Mouse (Mus musculus): ENCODE results near the gene Plekha6.

The Plekha6 gene

GRCm38 (mm10) chr1:133240881-133241280 is 76.9 kb downstream of the Plekha6 start:
- no peak for DNase-seq (ENCODE audit: low read depth, low spot score)

DNA sequence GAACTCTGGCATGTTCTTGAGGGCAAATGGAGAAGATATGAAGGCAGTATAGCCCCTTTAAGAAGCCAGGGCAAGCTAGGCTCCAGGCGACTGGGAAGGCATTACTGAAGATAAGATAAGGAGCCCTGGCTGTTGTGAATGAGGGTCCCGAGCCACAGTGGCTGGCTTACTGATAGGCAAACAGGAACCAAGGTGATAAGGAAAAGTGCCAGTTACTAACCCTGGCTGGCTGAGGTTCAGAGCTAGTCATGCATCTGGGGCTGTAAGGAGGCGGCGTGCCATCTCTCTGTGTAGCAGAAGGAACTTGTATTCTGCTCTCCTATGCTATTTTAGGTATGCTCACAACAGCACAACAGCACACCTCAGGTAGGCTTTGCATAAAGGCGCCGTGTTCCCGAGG is 80.7 kb downstream of the Plekha6 start:
- no peak for DNase-seq (ENCODE audit: low read depth, low spot score)

GRCm38 (mm10) chr1:133245690-133246619 is 81.9 kb downstream of the Plekha6 start:
- DNase-seq (ENCODE audit: low read depth, low spot score): no peak

- no peak for DNase-seq (ENCODE audit: low read depth, low spot score)
Observed at GRCm38 (mm10) chr1:133247189-133247588, 83.2 kb downstream of the Plekha6 start.

DNA sequence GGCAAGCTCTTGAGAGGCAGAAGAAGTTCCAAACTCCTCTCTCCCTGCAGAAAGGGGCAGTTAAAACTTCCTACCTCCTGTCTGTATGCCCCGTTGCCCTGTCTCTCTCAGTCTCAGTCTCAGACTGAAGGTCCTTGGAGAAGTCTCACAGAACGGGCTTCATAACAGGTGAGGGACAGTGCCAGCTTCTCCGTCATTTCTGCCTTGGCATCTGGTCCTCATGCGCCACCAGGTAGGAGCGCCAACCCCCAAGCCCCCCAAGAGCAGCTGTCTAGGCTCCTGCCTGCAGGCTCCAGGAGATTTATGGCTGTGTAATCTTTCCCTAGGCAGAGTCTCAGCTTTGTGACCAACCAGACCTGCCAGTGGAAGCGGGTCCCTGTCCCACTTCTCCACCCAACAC is 86.8 kb downstream of the Plekha6 start:
- DNase-seq (ENCODE audit: low read depth, low spot score): no peak

GRCm38 (mm10) chr1:133251625-133252034 is 87.6 kb downstream of the Plekha6 start:
- DNase-seq (ENCODE audit: low read depth, low spot score): no peak

- DNase-seq (ENCODE audit: low read depth, low spot score): no peak
Observed at GRCm38 (mm10) chr1:133252251-133252650, 88.2 kb downstream of the Plekha6 start.

DNA sequence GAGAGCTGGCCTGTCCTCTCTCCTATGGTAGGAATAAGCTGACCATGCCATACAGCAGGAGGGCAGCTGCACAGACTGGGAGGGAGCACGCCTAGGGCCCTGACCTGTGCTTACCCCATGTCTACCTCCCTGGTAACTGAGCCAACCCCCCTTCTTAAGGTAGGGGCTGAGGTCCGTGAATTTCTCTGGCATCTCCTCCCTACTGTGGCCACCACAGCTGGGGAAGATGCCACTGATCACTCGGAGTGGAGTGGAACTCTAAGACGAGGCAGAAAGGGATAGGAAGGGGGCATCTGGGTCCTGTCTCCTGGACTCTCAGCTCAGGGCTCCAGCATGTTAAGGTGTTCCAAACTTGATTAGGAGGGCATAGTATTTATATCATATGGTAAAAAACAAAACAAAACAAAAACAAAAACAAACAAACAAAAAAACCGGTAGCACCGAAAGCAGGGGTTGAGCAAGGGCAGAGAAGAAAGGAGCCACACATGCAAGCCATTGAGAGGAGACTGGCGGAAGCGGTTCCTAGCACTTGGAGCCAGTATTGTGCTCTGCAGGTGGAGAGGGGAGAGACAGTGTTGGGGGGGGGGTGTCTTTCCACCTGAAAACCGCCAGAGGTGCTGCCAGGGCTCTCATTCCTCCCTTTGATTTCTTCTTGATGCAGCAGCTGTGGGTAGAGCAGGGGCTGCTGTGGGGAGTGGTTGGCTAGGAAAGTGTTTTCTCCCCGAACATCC is 89.0 kb downstream of the Plekha6 start:
- DNase-seq (ENCODE audit: low read depth, low spot score): no peak

DNA sequence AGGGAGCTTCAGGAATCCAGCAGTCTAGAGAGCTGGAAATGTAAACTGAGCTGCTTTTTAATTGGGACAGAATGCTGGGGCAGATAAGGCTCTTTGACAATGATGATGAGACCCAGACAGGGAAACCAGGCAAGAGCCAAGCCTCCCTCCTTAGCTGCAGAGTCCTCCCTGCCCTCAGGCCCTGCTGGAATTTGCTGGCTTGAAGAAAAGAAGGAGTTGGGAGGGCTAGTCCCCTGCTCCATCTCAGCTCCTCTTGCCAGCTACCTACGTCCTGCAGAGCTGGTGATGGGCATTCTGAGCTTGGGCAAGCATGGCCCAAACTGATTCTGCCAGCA is 89.5 kb downstream of the Plekha6 start:
- no peak for DNase-seq (ENCODE audit: low read depth, low spot score)

- no peak for DNase-seq (ENCODE audit: low read depth, low spot score)
Observed at GRCm38 (mm10) chr1:133254226-133254625, 90.2 kb downstream of the Plekha6 start.

GRCm38 (mm10) chr1:133254856-133255764 is 91.1 kb downstream of the Plekha6 start:
- no peak for DNase-seq (ENCODE audit: low read depth, low spot score)

- DNase-seq (ENCODE audit: low read depth, low spot score): no peak
Observed at GRCm38 (mm10) chr1:133255776-133256175, 91.8 kb downstream of the Plekha6 start.

DNA sequence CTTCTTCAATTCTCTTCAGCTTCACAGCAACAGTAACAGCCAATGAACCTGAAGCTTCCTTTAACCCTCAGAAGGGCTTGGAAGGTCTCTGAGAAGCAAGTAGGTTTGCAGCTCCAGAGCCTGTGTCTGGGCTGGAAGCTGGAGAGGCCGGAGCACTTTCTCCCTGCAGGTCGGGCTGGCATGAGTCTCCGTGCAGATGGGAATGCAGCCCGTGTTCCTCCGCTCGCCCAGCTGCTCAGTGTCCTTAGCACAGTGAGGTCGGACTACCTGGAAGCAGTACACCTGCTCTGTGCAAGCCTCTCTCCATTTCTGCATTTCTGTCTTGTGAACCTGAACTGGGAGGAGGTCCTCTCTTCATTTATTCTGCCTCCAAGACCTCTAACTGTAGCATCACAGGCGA is 92.3 kb downstream of the Plekha6 start:
- DNase-seq (ENCODE audit: low read depth, low spot score): no peak

GRCm38 (mm10) chr1:133258694-133259093 is 94.7 kb downstream of the Plekha6 start:
- DNase-seq (ENCODE audit: low read depth, low spot score): no peak

DNA sequence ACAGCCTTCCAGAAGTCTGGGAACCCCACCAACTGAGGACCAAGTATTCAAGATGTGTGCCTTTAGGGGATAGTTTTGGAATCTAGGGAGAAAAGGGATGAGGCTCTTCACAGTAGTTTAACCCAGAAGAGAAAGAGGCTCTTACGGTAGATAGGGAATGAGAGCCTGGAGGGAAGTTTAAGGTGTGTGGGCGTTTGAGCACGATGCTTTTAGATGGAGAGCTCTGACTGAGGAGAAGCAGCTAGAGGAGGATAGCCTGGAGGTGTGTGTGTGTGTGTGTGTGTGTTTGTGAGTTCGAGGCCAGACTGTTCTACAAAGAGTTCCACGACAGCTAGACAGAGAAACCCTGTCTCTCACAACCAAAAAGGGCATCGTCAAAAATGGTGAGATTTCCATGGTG is 98.6 kb downstream of the Plekha6 start:
- no peak for DNase-seq (ENCODE audit: low read depth, low spot score)

- no peak for DNase-seq (ENCODE audit: low read depth, low spot score)
Observed at GRCm38 (mm10) chr1:133263134-133263533, 99.1 kb downstream of the Plekha6 start.

GRCm38 (mm10) chr1:133264367-133264766 is 100.4 kb downstream of the Plekha6 start:
- no peak for DNase-seq (ENCODE audit: low read depth, low spot score)

DNA sequence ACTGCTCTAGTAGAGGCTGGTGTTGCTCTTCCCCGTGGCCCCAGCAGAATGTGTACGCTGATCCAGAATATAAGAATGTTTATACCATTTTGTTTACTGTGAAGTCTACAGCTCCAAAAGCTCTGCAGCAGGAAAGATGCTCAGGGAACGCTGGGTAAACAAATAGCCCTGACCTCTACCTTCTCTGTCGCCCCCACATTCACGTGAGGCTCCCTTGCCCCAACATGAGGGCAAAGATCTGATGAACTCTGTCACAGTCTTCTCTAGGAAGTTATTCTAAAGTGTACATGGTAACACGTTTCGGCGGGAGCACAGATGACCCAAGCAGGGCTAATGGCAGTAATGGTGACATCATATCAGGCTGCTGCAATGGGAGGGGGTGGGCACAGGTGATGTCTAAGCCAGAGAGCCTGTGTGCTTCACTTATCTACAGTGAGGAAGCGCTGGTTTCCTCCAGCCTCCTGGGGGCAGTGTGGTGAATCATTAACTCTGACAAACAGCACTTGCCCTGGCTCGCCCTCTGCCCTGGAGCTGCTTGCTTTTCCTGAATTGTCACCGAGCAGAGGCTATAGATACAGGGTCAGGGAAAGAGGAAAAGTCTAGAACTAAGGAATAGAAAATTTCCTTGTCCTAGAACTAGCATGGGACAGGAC is 101.2 kb downstream of the Plekha6 start:
- peak; percentile 35 for DNase-seq (ENCODE audit: low read depth, low spot score)

GRCm38 (mm10) chr1:133267094-133267493 is 103.1 kb downstream of the Plekha6 start:
- no peak for DNase-seq (ENCODE audit: low read depth, low spot score)

- no peak for DNase-seq (ENCODE audit: low read depth, low spot score)
Observed at GRCm38 (mm10) chr1:133267813-133268492, 103.9 kb downstream of the Plekha6 start.

GRCm38 (mm10) chr1:133268503-133268902 is 104.5 kb downstream of the Plekha6 start:
- DNase-seq (ENCODE audit: low read depth, low spot score): no peak

All from A20 (cell line).